Mouse (Mus musculus): ENCODE data around the gene Mlip. TPM values are rescaled to one million over a fixed set of nuclear protein-coding genes. Genes with fewer than 3 reads are reported as not detected.

Gene Mlip
- total RNA-seq, 1 experiment, result not detected

- Histone ChIP-seq H3K4me3 (ENCODE audit: insufficient read depth in 1 of 2, low read depth in 1 of 2, low read length in 2 of 2, poor library complexity in 1 of 2, severe bottlenecking in 1 of 2) (no peak overlapping the region), H3K36me3 (ENCODE audit: control insufficient read depth, insufficient read depth, low read length, poor library complexity, severe bottlenecking) (no peaks in the 10 kb centered on the region), H3K9ac (ENCODE audit: insufficient read depth, low read depth, low read length, poor library complexity, severe bottlenecking) (no peak overlapping the region), H3K4me1 (ENCODE audit: control insufficient read depth in 2 of 2, insufficient read depth in 2 of 2, low read length in 2 of 2, poor library complexity in 1 of 2) (no peaks in the 10 kb centered on the region), H3K9me3 (ENCODE audit: control insufficient read depth, insufficient read depth, low read depth, low read length) (no peaks in the 10 kb centered on the region), H3K27ac (ENCODE audit: insufficient read depth, low read depth, low read length, poor library complexity, severe bottlenecking) (no peak overlapping the region)
- DNase-seq (ENCODE audit: low read depth, low spot score), result no peak
- in situ Hi-C loops (cut with MboI; ENCODE audit: low sequenced_read_pairs in 2 of 2, unreplicated experiment in 2 of 2), result no loop called here
- no peak for TF ChIP-seq CHD2 (IDR thresholded peaks at IDR 0.05; ENCODE audit: low read depth, low read length)
- TF ChIP-seq ZNF384 (IDR thresholded peaks at IDR 0.05; ENCODE audit: low read depth, low read length), result no peak
- TF ChIP-seq ZC3H11A (IDR thresholded peaks at IDR 0.05; ENCODE audit: borderline replicate concordance, low read depth, low read length), result no peak
- TF ChIP-seq HCFC1 (IDR thresholded peaks at IDR 0.05; ENCODE audit: borderline replicate concordance, insufficient read depth, low read length), result no peak
- no peak for TF ChIP-seq MAFK (IDR thresholded peaks at IDR 0.05; ENCODE audit: insufficient read depth, low read depth, low read length)
Measured at GRCm38 (mm10) chr9:77161764-77162163, 191.0 kb downstream of the Mlip start.

- Histone ChIP-seq H3K9me3 (ENCODE audit: control insufficient read depth, insufficient read depth, low read depth, low read length) (no peaks in the 10 kb centered on the region), H3K36me3 (ENCODE audit: control insufficient read depth, insufficient read depth, low read length, poor library complexity, severe bottlenecking) (no peaks in the 10 kb centered on the region), H3K9ac (ENCODE audit: insufficient read depth, low read depth, low read length, poor library complexity, severe bottlenecking) (no peak overlapping the region), H3K27ac (ENCODE audit: insufficient read depth, low read depth, low read length, poor library complexity, severe bottlenecking) (no peak overlapping the region), H3K4me1 (ENCODE audit: control insufficient read depth in 2 of 2, insufficient read depth in 2 of 2, low read length in 2 of 2, poor library complexity in 1 of 2) (no peaks in the 10 kb centered on the region), H3K4me3 (ENCODE audit: insufficient read depth in 1 of 2, low read depth in 1 of 2, low read length in 2 of 2, poor library complexity in 1 of 2, severe bottlenecking in 1 of 2) (no peak overlapping the region)
- DNase-seq (ENCODE audit: low read depth, low spot score), result no peak
- TF ChIP-seq ZNF384 (IDR thresholded peaks at IDR 0.05; ENCODE audit: low read depth, low read length), result no peak
- no peak for TF ChIP-seq CHD2 (IDR thresholded peaks at IDR 0.05; ENCODE audit: low read depth, low read length)
- TF ChIP-seq MAFK (IDR thresholded peaks at IDR 0.05; ENCODE audit: insufficient read depth, low read depth, low read length), result no peak
- no peak for TF ChIP-seq ZC3H11A (IDR thresholded peaks at IDR 0.05; ENCODE audit: borderline replicate concordance, low read depth, low read length)
- no peak for TF ChIP-seq HCFC1 (IDR thresholded peaks at IDR 0.05; ENCODE audit: borderline replicate concordance, insufficient read depth, low read length)
- in situ Hi-C loops (cut with MboI; ENCODE audit: low sequenced_read_pairs in 2 of 2, unreplicated experiment in 2 of 2), result no loop called here
Measured at GRCm38 (mm10) chr9:77160277-77160926, 192.4 kb downstream of the Mlip start.

GRCm38 (mm10) chr9:77148518-77149257, 204.1 kb downstream of the Mlip start:
- DNase-seq (ENCODE audit: low read depth, low spot score), result no peak
- TF ChIP-seq CHD2 (IDR thresholded peaks at IDR 0.05; ENCODE audit: low read depth, low read length) (no peak), MAFK (IDR thresholded peaks at IDR 0.05; ENCODE audit: insufficient read depth, low read depth, low read length) (no peak), ZC3H11A (IDR thresholded peaks at IDR 0.05; ENCODE audit: borderline replicate concordance, low read depth, low read length) (no peak)
- Histone ChIP-seq H3K36me3 (ENCODE audit: control insufficient read depth, insufficient read depth, low read length, poor library complexity, severe bottlenecking) (no peaks in the 10 kb centered on the region), H3K9me3 (ENCODE audit: control insufficient read depth, insufficient read depth, low read depth, low read length) (no peaks in the 10 kb centered on the region), H3K4me3 (ENCODE audit: insufficient read depth in 1 of 2, low read depth in 1 of 2, low read length in 2 of 2, poor library complexity in 1 of 2, severe bottlenecking in 1 of 2) (no peak overlapping the region), H3K9ac (ENCODE audit: insufficient read depth, low read depth, low read length, poor library complexity, severe bottlenecking) (no peak overlapping the region), H3K27ac (ENCODE audit: insufficient read depth, low read depth, low read length, poor library complexity, severe bottlenecking) (no peak overlapping the region), H3K4me1 (ENCODE audit: control insufficient read depth in 2 of 2, insufficient read depth in 2 of 2, low read length in 2 of 2, poor library complexity in 1 of 2) (no peaks in the 10 kb centered on the region)
- in situ Hi-C loops (cut with MboI; ENCODE audit: low sequenced_read_pairs in 2 of 2, unreplicated experiment in 2 of 2), result no loop called here

- DNase-seq (ENCODE audit: low read depth, low spot score), result no peak
- Histone ChIP-seq H3K9me3 (ENCODE audit: control insufficient read depth, insufficient read depth, low read depth, low read length) (no peaks in the 10 kb centered on the region), H3K4me3 (ENCODE audit: insufficient read depth in 1 of 2, low read depth in 1 of 2, low read length in 2 of 2, poor library complexity in 1 of 2, severe bottlenecking in 1 of 2) (no peak overlapping the region), H3K36me3 (ENCODE audit: control insufficient read depth, insufficient read depth, low read length, poor library complexity, severe bottlenecking) (no peaks in the 10 kb centered on the region), H3K9ac (ENCODE audit: insufficient read depth, low read depth, low read length, poor library complexity, severe bottlenecking) (no peak overlapping the region), H3K27ac (ENCODE audit: insufficient read depth, low read depth, low read length, poor library complexity, severe bottlenecking) (no peak overlapping the region), H3K4me1 (ENCODE audit: control insufficient read depth in 2 of 2, insufficient read depth in 2 of 2, low read length in 2 of 2, poor library complexity in 1 of 2) (no peaks in the 10 kb centered on the region)
- no peak for TF ChIP-seq ZC3H11A (IDR thresholded peaks at IDR 0.05; ENCODE audit: borderline replicate concordance, low read depth, low read length)
- no peak for TF ChIP-seq HCFC1 (IDR thresholded peaks at IDR 0.05; ENCODE audit: borderline replicate concordance, insufficient read depth, low read length)
- no peak for TF ChIP-seq CHD2 (IDR thresholded peaks at IDR 0.05; ENCODE audit: low read depth, low read length)
- no peak for TF ChIP-seq MAFK (IDR thresholded peaks at IDR 0.05; ENCODE audit: insufficient read depth, low read depth, low read length)
- TF ChIP-seq ZNF384 (IDR thresholded peaks at IDR 0.05; ENCODE audit: low read depth, low read length), result no peak
- in situ Hi-C loops (cut with MboI; ENCODE audit: low sequenced_read_pairs in 2 of 2, unreplicated experiment in 2 of 2), result no loop called here
Measured at GRCm38 (mm10) chr9:77119735-77120134, 233.0 kb downstream of the Mlip start.
